Mouse (Mus musculus) WW6 (cell line): ENCODE data around the gene Asna1.

Experiments
- DNase-seq: peaks from one replicate; pipeline ENCODE4 v3.0.0-alpha.2; 2013; ENCODE audit warnings: low read depth, low spot score

The Asna1 gene

DNA sequence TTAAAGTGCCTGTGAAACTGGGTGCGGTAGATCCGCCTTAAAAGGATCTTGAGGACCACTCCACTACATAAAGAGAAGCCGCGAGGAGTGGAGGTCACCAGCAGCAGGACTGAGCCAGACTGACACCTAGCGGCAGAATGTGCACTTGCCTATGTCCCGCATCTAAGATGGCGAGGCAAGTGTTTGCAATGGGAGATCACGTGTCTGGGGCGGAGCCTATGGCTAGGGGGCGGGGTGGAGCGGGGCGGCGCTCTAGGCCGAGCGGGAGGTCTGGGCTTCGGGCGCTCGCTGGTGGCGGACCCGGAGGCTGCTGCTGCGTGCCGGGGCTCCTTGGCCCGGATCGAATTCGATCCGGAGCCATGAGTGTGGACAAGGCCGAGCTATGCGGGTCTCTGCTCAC lies 34.7 kb downstream of the Asna1 start, which contains the start of gene Hook2:
Gene Hook2, plus strand, starts transcription at position 255 of the 400 bp plus-strand sequence.
- peak; percentile 99 for DNase-seq

DNA sequence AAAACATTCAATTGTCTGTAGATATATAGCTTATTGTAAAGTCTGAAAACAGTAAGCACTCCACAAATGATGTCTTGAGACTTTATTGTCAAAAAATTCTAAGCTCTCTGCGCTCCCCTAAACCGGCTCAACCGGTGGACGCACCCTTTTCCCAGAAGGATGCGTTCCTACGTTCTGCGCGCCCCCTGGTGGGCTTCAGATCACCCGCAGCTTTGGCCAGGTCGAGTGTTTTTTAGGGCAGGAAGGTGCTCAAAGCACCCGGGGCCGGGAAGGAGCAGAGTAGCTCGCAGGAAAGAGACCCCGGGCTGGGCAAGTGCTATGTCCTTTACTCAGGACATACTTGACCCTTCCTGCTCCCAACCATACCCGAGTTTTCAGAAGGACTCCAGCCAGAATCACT lies 35.3 kb downstream of the Asna1 start:
- no peak for DNase-seq

- no peak for DNase-seq
Measured at GRCm38 (mm10) chr8:84989311-84989731, 35.8 kb downstream of the Asna1 start.

GRCm38 (mm10) chr8:84987903-84988302 lies 37.2 kb downstream of the Asna1 start:
- DNase-seq: no peak

- no peak for DNase-seq
Measured at GRCm38 (mm10) chr8:84987388-84987787, 37.7 kb downstream of the Asna1 start.

GRCm38 (mm10) chr8:84986379-84986945 lies 38.6 kb downstream of the Asna1 start:
- DNase-seq: no peak

- no peak for DNase-seq
Measured at GRCm38 (mm10) chr8:84985684-84986378, 39.2 kb downstream of the Asna1 start.

DNA sequence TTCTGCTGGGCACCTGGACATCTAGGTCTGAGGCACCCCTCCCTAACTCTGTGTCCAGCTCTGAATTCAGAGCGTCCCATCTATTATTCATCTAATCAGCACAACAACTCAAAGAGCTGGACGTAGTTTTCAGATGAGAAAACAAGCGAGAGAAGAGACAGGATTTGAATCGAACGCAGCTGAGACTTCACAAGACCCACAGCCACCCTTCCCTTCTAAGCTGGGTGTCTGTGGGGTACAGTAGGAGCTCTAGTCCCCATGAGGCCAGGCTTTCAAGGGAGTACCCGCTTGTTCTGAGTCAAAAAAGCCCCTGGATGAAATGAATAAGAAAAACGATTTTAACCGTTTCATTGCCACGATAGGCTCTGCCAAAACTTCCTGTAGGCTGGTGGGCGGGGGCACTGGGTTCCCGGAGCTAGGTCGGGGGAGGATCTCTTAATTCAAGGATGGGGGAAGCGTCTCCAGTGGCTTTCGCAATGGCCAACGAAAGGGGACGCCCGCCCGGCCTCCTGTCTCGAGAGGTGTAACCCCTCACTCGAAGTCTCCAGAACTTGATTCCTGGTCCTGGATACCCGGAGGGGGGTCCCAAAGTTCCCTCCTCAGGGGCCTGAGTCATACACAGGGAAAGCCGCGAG lies 39.9 kb downstream of the Asna1 start:
- DNase-seq: no peak

DNA sequence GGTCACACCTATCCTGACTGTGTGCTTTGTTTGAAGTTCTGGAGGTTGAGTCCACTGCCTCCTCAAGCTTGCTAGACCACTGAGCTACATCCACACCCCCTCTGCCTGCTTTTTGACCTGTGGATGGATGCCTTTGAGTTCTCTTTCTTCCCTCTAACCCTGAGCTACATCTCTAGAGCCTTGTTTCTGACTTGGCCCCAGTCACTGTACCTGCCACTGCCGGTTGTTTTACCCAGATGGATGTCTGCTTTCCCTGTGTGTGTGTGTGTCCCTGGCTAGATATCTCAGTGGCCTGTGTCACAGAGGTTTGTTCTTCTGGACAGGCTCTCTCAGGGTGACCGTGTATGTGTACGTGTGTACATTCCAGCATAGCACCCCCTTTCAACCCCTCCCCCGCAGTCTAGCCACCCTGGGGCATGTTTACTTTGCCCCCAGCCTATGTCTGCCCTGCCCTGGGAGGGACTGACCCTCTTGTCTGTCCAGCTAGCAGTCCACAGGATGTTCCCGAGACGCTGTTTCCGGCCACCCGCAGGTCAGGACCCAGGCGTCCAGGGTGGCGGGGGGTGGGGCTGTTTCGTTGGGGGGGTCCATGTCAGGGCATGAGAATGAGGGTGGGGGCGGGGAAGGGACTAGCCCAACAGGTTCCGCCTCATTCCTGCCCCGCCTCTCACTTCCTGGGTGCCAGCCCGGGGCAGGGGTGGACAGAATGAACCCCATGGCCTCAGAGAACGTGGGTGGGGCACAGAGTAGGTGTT lies 40.6 kb downstream of the Asna1 start:
- DNase-seq: no peak

GRCm38 (mm10) chr8:84982499-84983011 lies 42.5 kb downstream of the Asna1 start:
- no peak for DNase-seq

GRCm38 (mm10) chr8:84981644-84982498 lies 43.2 kb downstream of the Asna1 start:
- no peak for DNase-seq

GRCm38 (mm10) chr8:84980622-84981358 lies 44.3 kb downstream of the Asna1 start:
- DNase-seq: no peak

- DNase-seq: no peak
Measured at GRCm38 (mm10) chr8:84979599-84980421, 45.3 kb downstream of the Asna1 start.

- no peak for DNase-seq
Measured at GRCm38 (mm10) chr8:84978248-84978940, 46.7 kb downstream of the Asna1 start, which contains the start of gene Junb. Junb (minus strand) TSS chr8:84978718.

DNA sequence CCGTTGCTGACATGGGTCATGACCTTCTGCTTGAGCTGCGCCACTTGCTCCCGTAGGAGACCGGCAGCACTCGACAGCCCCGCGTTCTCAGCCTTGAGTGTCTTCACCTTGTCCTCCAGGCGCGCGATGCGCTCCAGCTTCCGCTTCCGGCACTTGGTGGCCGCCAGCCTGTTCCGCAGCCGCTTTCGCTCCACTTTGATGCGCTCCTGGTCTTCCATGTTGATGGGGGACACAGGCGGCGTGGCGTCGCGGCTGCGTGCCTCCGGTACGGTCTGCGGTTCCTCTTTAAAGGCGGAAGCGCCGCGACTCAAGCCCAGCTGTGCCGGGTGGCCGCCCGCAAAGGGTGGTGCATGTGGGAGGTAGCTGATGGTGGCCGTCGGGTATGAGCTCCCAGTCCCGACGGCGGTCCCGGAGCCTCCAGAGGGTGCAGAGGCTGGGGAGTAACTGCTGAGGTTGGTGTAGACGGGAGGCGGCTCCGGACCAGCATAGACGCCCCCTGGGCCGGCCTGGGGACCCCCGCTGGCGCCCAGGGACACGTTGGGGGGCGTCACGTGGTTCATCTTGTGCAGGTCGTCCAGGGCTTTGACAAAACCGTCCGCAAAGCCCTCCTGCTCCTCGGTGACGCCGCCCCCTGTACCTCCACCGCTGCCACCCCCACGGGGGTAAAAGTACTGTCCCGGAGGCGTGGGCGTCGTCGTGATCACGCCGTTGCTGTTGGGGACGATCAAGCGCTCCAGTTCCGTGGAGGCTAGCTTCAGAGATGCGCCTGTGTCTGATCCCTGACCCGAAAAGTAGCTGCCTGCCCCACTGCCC lies 47.4 kb downstream of the Asna1 start:
- no peak for DNase-seq

DNA sequence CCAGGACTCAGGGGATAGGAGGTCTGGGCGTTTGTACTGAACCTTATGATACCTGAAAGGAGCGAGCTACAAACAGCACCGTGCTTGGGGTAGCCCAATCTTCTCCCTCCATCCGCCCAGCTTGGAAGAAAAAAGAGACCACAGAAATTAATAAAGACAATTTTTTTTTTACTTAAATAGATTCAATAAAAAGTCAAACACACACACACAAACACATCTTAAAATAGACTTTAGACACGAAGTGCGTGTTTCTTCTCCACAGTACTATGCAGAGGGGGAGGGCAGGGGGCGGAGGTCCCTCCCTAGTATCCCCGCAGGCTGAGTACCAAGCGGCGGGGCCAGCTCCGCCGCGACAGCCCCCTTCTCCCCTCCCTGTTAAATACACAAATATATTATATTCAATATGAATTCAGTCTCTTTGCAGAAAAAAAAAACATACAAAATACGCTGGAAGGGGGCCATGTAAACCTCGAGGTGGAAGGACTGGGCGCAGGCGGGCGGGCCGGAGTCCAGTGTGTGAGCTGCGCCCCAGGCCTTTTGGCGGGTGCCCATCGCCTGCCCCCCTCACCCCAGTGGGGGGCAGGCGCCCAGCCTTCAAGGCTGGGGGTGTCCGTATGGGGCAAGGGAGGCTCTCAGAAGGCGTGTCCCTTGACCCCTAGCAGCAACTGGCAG lies 48.2 kb downstream of the Asna1 start:
- DNase-seq: no peak

DNA sequence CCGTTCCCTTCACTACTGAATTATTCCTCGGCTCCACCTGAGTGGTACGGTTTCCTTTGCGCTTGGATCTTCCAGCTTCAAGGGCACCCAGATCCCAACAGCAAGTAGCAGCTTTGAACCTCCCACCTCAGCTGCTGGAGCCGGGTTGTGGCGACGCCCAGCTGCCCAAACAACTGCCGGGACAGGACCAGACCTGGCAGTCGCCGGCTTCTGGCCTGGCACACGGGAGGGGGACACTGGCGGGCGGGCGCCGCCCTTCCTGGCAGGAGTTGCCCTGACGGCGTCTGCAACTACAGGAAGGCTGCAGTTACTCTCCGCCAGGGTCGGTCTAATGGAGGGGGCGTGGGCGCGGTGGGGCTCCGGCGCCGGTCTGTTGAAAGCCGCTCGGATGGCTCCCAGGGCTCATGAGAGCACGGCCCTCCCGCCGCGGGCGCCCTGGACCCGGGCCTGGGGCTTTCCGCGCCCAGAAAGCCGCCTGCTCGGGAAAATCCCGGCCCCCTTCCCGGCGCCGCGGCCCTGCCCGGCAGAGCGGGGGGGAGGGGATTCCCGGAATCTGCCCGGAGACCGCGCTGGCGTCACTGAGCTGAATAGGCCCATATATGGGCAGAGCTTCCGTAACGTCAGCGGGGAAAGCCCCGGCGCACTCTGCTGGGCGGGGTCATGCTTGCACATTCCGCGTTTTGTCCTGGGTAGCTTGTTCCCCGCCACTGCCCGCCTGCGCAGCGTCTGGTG lies 48.9 kb downstream of the Asna1 start:
- DNase-seq: no peak
